Mouse (Mus musculus): Measurements from ENCODE around the gene Muc5b. TPM values are rescaled to one million over a fixed set of nuclear protein-coding genes. Genes with fewer than 3 reads are reported as not detected.

The Muc5b gene
- total and polyA plus RNA-seq, 3 experiments: 0.01 TPM; not detected in 2

DNA sequence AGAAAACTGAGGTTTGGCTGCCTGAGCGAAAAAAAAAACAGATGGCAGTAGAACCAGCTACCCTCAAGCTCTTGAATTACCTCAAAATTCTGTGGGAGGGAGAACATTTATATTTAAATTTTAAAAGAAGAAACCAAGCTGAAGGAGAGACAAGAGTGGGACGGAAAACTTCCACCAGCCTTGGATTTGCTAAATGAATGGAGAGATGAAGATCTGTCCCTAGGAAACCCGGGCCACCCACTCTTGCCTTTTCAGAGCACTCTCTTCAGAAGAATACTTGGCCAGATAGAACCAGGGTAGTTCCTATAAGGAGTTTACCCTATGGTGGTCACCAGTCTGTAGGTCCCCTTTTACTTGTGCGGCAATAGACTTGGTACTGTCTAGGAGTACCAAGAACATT, 63.9 kb downstream of the Muc5b start:
- Histone ChIP-seq H3K79me2 (ENCODE audit: control insufficient read depth, insufficient read depth, low read length, poor library complexity) (peaks cover 36% of the 10 kb centered on the region), H3K36me3 (ENCODE audit: control insufficient read depth in 1 of 2, insufficient read depth in 2 of 2, low read length in 2 of 2) (peaks cover 0 to 24% of the 10 kb centered on the region in 2 experiments; a peak in 3 of 4 replicates), H3K9me3 (replicated peaks; ENCODE audit: insufficient read depth, low read length) (no peaks in the 10 kb centered on the region), H3K27ac (ENCODE audit: control insufficient read depth, low read depth, low read length) (peak overlapping the region; percentile 53), H3K4me1 (ENCODE audit: control insufficient read depth in 1 of 2, insufficient read depth in 2 of 2, low read length in 2 of 2) (peaks cover 8 to 26% of the 10 kb centered on the region in 2 experiments), H3K27me3 (ENCODE audit: control insufficient read depth in 1 of 2, insufficient read depth in 2 of 2, low read length in 2 of 2) (no peaks in the 10 kb centered on the region), H3K9ac (ENCODE audit: control insufficient read depth, low read depth, low read length, poor library complexity, severe bottlenecking) (peak overlapping the region; percentile 68), H3K4me3 (ENCODE audit: control insufficient read depth in 1 of 2, insufficient read depth in 1 of 2, low read depth in 2 of 2, low read length in 2 of 2) (peak overlapping the region; percentile 39 to 46)
- no peak for DNase-seq (ENCODE audit: low read depth, low spot score)
- no peak for TF ChIP-seq USF1 (IDR thresholded peaks at IDR 0.05; ENCODE audit: low read depth, low read length)
- no peak for TF ChIP-seq RAD21 (IDR thresholded peaks at IDR 0.05; ENCODE audit: low read depth, low read length)
- TF ChIP-seq BHLHE40 (IDR thresholded peaks at IDR 0.05; ENCODE audit: borderline replicate concordance, low read depth, low read length): no peak
- no peak for TF ChIP-seq JUND (IDR thresholded peaks at IDR 0.05; ENCODE audit: low read depth, low read length)
- no peak for TF ChIP-seq CHD1 (IDR thresholded peaks at IDR 0.05; ENCODE audit: low read depth, low read length)
- no peak for TF ChIP-seq SMC3 (IDR thresholded peaks at IDR 0.05; ENCODE audit: low read depth, low read length)
- no peak for TF ChIP-seq EP300 (IDR thresholded peaks at IDR 0.05; ENCODE audit: low read depth in 1 of 2, low read length in 2 of 2)
- no peak for TF ChIP-seq KAT2A (conservative IDR thresholded peaks at IDR 0.05; ENCODE audit: low read depth, low read length)
- no peak for TF ChIP-seq UBTF (IDR thresholded peaks at IDR 0.05; ENCODE audit: borderline replicate concordance, insufficient read depth, low read depth, low read length)
- TF ChIP-seq POLR2AphosphoS5 (IDR thresholded peaks at IDR 0.05; ENCODE audit: borderline replicate concordance, low read depth, low read length): no peak
- no peak for TF ChIP-seq HCFC1 (IDR thresholded peaks at IDR 0.05; ENCODE audit: low read depth, low read length)
- no peak for TF ChIP-seq TAL1 (IDR thresholded peaks at IDR 0.05; ENCODE audit: low read length)
- no peak for TF ChIP-seq POLR2A (IDR thresholded peaks at IDR 0.05; ENCODE audit: control insufficient read depth in 1 of 2, insufficient read depth in 1 of 2, low read depth in 1 of 2, low read length in 2 of 2, poor library complexity in 1 of 2)
- TF ChIP-seq USF2 (IDR thresholded peaks at IDR 0.05; ENCODE audit: borderline replicate concordance in 1 of 2, insufficient read depth in 1 of 2, low read depth in 1 of 2, low read length in 2 of 2): no peak
- TF ChIP-seq CTCF (IDR thresholded peaks at IDR 0.05 in 2 of 3, conservative IDR thresholded peaks at IDR 0.05 in 1 of 3; ENCODE audit: control insufficient read depth in 1 of 3, insufficient read depth in 1 of 3, low read depth in 2 of 3, low read length in 3 of 3, poor library complexity in 1 of 3, severe bottlenecking in 1 of 3): no peak
- no peak for TF ChIP-seq SIN3A (IDR thresholded peaks at IDR 0.05; ENCODE audit: low read length)
- TF ChIP-seq GATA1 (IDR thresholded peaks at IDR 0.05; ENCODE audit: low read depth, low read length): no peak
- TF ChIP-seq GABPA (IDR thresholded peaks at IDR 0.05; ENCODE audit: low read depth, low read length): no peak
- no peak for TF ChIP-seq NRF1 (IDR thresholded peaks at IDR 0.05; ENCODE audit: insufficient read depth, low read depth, low read length, poor library complexity, severe bottlenecking)
- TF ChIP-seq MAZ (IDR thresholded peaks at IDR 0.05; ENCODE audit: low read depth, low read length): no peak

DNA sequence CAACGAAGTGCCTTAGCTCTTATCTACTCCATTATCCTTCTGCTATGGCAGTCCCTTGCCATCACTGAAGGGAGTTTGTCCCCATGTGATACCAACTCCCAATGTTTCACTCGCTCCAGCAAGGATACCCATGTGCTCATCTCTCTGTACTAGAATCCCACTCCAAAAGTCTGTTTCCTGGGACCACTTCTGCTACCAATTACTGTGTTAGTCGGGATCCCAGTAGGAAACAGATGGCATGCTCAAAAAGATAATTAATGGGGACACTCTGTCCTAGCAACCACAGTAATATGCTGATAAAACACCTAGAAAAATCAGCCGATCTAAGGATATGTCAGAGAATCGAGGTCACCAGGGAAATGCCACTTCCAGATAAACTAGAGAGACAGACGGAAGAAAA, 69.7 kb downstream of the Muc5b start:
- peaks cover 6 to 7% of the 10 kb centered on the region in 2 experiments; a peak in 3 of 4 replicates for H3K27me3 ChIP-seq (ENCODE audit: control insufficient read depth in 1 of 2, insufficient read depth in 2 of 2, low read length in 2 of 2)
- H3K4me1 ChIP-seq (ENCODE audit: control insufficient read depth in 1 of 2, insufficient read depth in 2 of 2, low read length in 2 of 2): peaks cover 2% of the 10 kb centered on the region in 2 experiments; a peak in 3 of 4 replicates
- peaks cover 0 to 11% of the 10 kb centered on the region in 2 experiments; a peak in 2 of 4 replicates for H3K36me3 ChIP-seq (ENCODE audit: control insufficient read depth in 1 of 2, insufficient read depth in 2 of 2, low read length in 2 of 2)
- no peak for TF ChIP-seq SIN3A (IDR thresholded peaks at IDR 0.05; ENCODE audit: low read length)
- TF ChIP-seq ETS1 (IDR thresholded peaks at IDR 0.05; ENCODE audit: low read depth, low read length): peak; percentile 30; the same call in 1 of the 2 replicates
- H3K79me2 ChIP-seq (ENCODE audit: control insufficient read depth, insufficient read depth, low read length, poor library complexity): no peaks in the 10 kb centered on the region
- H3K9ac ChIP-seq (ENCODE audit: control insufficient read depth, low read depth, low read length, poor library complexity, severe bottlenecking): no peak overlapping the region
- no peak overlapping the region for H3K4me3 ChIP-seq (ENCODE audit: control insufficient read depth in 1 of 2, insufficient read depth in 1 of 2, low read depth in 2 of 2, low read length in 2 of 2)
- no peak overlapping the region for H3K27ac ChIP-seq (ENCODE audit: control insufficient read depth, low read depth, low read length)
- H3K9me3 ChIP-seq (replicated peaks; ENCODE audit: insufficient read depth, low read length): no peaks in the 10 kb centered on the region
- no peak for DNase-seq (ENCODE audit: low read depth, low spot score)
